Mouse (Mus musculus) lung, embryonic 15.5 days (tissue): ENCODE measurements around the gene Fam57b. TPM values are rescaled to one million over a fixed set of nuclear protein-coding genes. Genes with fewer than 3 reads are reported as not detected.

ENCODE experiments used
- ATAC-seq: fragments of 200-750 bp; cut with Nextera tagmentation; 2 replicates; pipeline ENCODE4 v1.8.0; 2017; ENCODE audit warnings: moderate number of reproducible peaks, borderline replicate concordance; ENCODE audit not compliant: low FRiP score, low TSS enrichment; ENCODE audit errors: extremely low read depth
- H3K27ac ChIP-seq: fragments of 300-500 bp; sonication (generic); 2 replicates; pipeline ENCODE4 v1.5.1; 2015; ENCODE audit warnings: moderate library complexity, mild to moderate bottlenecking, inconsistent platforms
- H3K27me3 ChIP-seq: fragments of 300-500 bp; sonication (generic); 2 replicates; pipeline ENCODE4 v1.6.1; 2015; ENCODE audit warnings: inconsistent platforms
- H3K36me3 ChIP-seq: fragments of 300-500 bp; sonication (generic); 2 replicates; pipeline ENCODE4 v1.6.1; 2015; ENCODE audit warnings: inconsistent platforms
- H3K4me1 ChIP-seq: fragments of 300-500 bp; sonication (generic); 2 replicates; pipeline ENCODE4 v1.6.1; 2015; ENCODE audit warnings: inconsistent platforms
- H3K4me2 ChIP-seq: fragments of 300-500 bp; sonication (generic); 2 replicates; pipeline ENCODE4 v1.6.1; 2015; ENCODE audit warnings: inconsistent platforms, mild to moderate bottlenecking, moderate library complexity
- H3K4me3 ChIP-seq: fragments of 300-500 bp; sonication (generic); 2 replicates; pipeline ENCODE4 v1.5.1; 2015; ENCODE audit warnings: mild to moderate bottlenecking, inconsistent platforms
- H3K9ac ChIP-seq: fragments of 300-500 bp; sonication (generic); 2 replicates; pipeline ENCODE4 v1.6.1; 2015; ENCODE audit warnings: inconsistent platforms
- H3K9me3 ChIP-seq: fragments of 300-500 bp; sonication (generic); 2 replicates; pipeline ENCODE4 v1.6.1; 2016; ENCODE audit warnings: inconsistent platforms
- WGBS: fragments of 180-500 bp; shearing (Covaris S2); methylation state at CpG from one replicate; pipeline ENCODE4 v1.1.7; 2015; 5-methylcytosine and 5-hydroxymethylcytosine counted together
- polyA plus RNA-seq: library from polyadenylated mRNA; unstranded; fragments of >200 nt; fragmentation: Nextera tagmentation; extraction: Ambion mirVana; gene quantifications from 2 replicates; pipeline ENCODE4 v1.2.1, GENCODE M21; 2015

Gene Fam57b
- polyA plus RNA-seq, 1 experiment from 2014 or later, result 0.19 TPM

DNA sequence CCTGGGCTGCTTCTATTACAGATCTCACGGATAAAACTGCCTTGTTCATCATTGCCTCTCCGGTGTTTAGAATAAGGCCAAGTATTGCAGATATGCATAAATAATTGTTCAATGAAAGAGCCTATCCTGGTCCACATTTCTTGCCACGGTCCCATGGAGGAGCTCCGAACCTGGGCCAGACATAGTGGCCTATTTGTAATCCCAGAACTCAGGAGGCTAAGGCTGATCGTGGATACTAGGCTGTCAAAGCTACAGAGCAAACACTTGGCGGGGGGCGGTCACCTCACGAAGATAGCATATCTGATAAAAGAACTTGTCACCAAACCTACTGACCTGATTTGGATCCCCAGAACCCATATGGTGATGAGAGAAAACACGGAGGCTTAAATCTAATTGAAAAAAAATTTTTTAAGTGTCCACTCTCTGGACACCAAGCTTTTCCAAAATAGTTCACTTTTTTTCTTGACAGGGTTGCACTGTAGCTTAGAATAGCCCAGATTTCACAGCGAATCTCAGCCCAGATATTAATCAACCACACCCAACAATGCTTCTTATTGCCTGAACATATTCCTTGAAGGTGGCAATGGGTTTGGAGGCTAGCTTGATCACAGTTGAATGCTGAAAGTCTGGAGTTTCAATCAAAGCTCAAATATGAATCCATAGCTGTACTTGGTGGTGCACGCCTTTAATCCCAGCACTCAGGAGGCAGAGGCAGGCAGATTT lies 4.6 kb upstream of the Fam57b start:
- Histone ChIP-seq H3K9ac (peak overlapping the region; percentile 41), H3K4me3 (peak overlapping the region; percentile 74), H3K4me2 (peak overlapping the region; percentile 62), H3K9me3 (no peaks in the 10 kb centered on the region), H3K27me3 (no peaks in the 10 kb centered on the region), H3K36me3 (peaks cover 62% of the 10 kb centered on the region), H3K4me1 (peaks cover 34% of the 10 kb centered on the region), H3K27ac (peak overlapping the region; percentile 98)
- ATAC-seq, result no peak
- WGBS, result 19% methylated on average over 11 of the region's 11 CpGs

DNA sequence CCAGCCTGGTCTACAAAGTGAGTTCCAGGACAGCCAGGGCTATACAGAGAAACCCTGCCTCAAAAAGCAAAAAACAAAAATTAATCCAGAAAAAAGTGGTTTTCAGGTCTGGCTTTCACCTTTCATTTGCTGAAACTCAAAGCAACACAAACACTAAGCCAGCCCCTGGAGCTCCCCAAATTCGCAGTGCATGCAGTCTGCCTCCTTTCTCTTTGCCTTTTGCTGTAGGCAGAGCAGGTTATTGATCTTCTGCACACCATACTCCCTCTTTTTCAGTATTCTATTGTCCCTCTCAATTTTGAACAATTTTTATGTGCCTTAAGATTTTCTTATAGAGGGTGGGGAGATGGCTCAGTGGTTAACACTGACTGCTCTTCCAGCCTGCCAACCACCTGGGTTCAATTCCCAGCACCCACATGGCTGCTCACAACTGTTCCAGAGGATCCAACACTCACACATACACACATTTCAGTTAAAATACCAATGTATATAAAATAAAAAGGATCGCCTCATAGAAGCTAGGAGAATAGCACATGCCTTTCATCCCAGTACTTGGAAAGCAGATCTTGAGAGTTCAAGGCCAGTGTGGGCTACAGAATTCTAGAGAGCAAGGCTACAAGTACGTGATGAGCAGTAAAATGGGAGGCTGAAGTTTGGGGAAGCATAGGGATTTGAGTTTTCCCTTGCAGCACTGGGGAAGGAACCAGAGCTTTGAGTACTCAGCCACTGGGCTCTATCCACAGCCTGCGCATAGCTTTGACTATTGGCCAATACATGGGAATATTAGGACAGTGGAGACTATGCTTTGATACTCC lies 3.8 kb upstream of the Fam57b start:
- no peak overlapping the region for H3K9ac ChIP-seq
- H3K27ac ChIP-seq, result no peak overlapping the region
- WGBS, result 67% methylated on average over 4 of the region's 4 CpGs

DNA sequence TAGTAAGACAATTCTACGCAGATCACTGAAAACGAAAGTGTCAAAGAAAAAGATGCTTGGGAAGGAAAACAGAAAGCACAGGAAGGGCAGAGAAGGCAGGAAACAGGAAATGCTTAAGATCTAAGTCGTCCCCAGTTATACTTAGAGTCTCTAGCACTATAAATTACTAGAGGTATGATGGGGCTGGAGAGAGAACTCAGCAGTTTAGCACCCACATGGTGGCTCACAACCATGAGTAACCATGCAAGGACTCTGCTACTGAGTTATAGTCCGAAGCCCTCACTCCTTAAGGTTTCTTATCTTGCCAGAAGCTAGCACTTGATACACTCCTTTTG lies 3.2 kb upstream of the Fam57b start:
- WGBS, result 70% methylated on average over 4 of the region's 4 CpGs
- H3K4me2 ChIP-seq, result no peak overlapping the region
- peaks cover 37% of the 10 kb centered on the region for H3K4me1 ChIP-seq
- H3K9me3 ChIP-seq, result no peaks in the 10 kb centered on the region
- peaks cover 49% of the 10 kb centered on the region for H3K36me3 ChIP-seq
- H3K27ac ChIP-seq, result no peak overlapping the region
- H3K9ac ChIP-seq, result no peak overlapping the region
- H3K4me3 ChIP-seq, result no peak overlapping the region
- no peak for ATAC-seq
- no peaks in the 10 kb centered on the region for H3K27me3 ChIP-seq

More for the DNA sequence above, 3.8 kb upstream of the Fam57b start:
- Histone ChIP-seq H3K27me3 (no peaks in the 10 kb centered on the region), H3K4me2 (no peak overlapping the region), H3K36me3 (peaks cover 54% of the 10 kb centered on the region), H3K4me1 (peaks cover 37% of the 10 kb centered on the region), H3K4me3 (no peak overlapping the region), H3K9me3 (no peaks in the 10 kb centered on the region)
- ATAC-seq, result no peak

DNA sequence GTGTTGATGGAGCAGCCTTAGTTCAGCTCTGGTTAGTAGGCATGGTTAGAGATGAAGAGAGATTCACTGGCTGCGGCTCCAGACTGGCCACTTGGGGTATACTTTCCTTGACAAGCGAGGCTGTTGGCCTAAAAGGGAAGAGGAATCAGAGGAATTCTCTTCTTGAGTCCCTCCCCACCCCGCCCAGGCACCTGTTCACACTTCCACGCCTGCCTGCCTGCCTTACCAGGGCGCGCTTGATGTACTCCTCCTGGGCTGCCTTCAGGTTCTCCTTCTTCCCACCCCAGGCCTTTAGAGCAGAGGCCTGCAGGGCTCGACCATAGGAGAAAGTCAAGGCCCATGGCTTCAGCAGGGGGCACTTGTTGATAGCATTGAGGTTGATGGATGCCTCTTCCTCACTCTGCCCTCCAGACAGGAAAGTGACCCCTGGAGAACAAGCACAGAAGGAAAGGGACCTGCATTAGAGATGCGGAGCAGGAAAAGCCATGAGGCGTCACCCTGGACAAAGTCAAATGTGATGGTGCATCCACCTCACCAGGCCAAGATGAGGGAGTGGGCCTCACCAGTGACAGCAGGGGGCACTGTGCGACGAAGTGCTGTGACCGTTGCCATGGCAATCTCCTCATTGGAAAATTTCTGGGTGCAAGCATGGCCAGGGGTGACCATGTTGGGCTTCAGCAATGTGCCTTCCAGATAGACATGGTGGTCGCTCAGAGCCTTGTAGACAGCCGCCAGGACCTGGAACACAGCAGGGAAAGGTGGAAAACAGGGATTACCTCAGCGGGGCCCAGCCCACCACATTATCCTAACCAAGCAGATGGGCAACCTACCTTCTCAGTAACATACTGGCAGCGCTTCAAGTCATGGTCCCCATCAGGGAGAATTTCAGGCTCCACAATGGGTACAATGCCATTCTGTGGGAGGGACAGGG lies 1.8 kb upstream of the Fam57b start:
- no peak for ATAC-seq
- WGBS, result 77% methylated on average over 16 of the region's 16 CpGs
- H3K27ac ChIP-seq, result no peak overlapping the region
- no peaks in the 10 kb centered on the region for H3K9me3 ChIP-seq
- no peak overlapping the region for H3K4me3 ChIP-seq
- H3K27me3 ChIP-seq, result no peaks in the 10 kb centered on the region
- no peak overlapping the region for H3K9ac ChIP-seq
- H3K36me3 ChIP-seq, result peaks cover 38% of the 10 kb centered on the region
- H3K4me1 ChIP-seq, result peaks cover 41% of the 10 kb centered on the region
- no peak overlapping the region for H3K4me2 ChIP-seq

DNA sequence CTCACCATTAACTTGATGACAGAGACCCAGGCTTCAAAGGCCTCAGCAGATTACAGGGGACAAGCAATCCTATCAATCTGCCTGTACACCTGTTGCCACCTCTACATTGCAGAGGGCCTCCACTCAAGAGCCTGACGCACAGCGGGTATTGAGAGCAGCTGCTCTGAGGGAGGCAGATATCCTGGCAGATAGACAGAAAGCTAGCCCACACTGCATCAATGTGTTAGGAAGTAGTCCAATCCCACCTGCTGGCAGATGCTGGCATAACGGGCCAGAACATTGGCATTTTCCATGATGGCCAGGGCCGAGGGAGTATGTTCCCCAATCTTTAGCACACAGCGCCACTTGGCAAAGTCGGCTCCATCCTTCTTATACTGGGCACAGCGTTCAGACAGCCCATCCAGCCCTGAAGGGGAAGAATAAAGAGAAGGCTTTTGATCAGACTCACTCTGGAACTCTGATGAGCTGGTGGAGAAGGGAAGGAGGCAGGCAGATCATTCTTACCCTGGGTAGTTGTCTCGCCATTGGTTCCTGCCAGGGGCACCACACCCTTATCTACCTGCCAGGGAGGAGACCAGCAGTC lies 1.0 kb upstream of the Fam57b start:
- no peak overlapping the region for H3K4me3 ChIP-seq
- H3K27me3 ChIP-seq, result no peaks in the 10 kb centered on the region
- peaks cover 39% of the 10 kb centered on the region for H3K4me1 ChIP-seq
- peaks cover 38% of the 10 kb centered on the region for H3K36me3 ChIP-seq
- no peaks in the 10 kb centered on the region for H3K9me3 ChIP-seq
- WGBS, result 77% methylated on average over 8 of the region's 8 CpGs
- no peak overlapping the region for H3K9ac ChIP-seq
- ATAC-seq, result no peak
- H3K27ac ChIP-seq, result no peak overlapping the region
- H3K4me2 ChIP-seq, result peak overlapping the region; percentile 14; the same call in 1 of the 2 replicates

DNA sequence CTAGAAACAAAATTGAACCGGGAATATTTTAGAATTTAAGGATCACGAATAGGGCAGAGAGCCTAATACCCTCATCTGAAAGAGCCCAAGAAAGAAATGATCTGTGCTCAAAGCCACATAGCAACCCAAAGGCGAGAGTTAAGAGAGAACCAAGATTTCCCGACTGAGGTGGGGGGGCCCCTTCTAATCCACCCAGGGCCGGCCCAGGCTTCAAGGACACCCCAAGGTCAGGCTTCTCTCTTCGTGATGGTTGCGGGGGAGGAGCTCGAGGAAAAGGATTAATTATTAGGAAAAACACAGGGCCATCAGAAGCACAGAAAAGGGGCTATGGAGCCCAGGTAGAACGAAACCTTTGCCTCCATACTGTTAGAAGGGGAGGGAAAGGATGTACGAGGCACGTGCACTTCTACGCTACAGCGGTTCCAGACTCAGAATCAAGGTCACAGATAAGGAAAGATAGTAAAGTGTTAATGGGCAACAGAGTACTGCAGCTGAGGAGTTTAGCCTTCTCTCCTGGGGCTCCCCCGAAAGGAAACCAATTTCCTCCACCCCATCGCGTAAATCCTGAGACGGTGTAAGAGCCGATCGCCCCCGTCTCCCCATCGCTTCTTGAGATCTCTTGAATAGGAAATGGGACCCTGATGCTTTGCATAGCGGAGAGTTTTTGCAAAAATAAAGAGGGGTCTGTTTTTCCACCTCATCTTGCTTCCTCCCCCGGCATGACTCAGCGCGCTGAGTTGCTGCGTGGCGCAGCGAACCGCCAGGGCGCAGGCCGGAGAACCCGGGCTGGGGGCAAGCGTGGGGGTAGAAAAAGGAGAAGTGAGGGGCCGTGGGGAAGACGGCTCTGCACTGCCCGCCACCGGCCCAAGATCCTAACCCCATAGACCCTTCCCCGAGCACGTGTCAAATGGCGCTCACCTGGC lies 920 bp downstream of the Fam57b start:
- H3K9me3 ChIP-seq, result no peaks in the 10 kb centered on the region
- no peaks in the 10 kb centered on the region for H3K27me3 ChIP-seq
- H3K9ac ChIP-seq, result peak overlapping the region; percentile 92
- H3K4me3 ChIP-seq, result peak overlapping the region; percentile 89
- H3K4me1 ChIP-seq, result peaks cover 31% of the 10 kb centered on the region
- H3K27ac ChIP-seq, result peak overlapping the region; percentile 95
- peak overlapping the region; percentile 86 for H3K4me2 ChIP-seq
- under 1% methylated on average over 40 of the region's 40 CpGs for WGBS
- peaks cover 44% of the 10 kb centered on the region for H3K36me3 ChIP-seq
- ATAC-seq, result no peak

DNA sequence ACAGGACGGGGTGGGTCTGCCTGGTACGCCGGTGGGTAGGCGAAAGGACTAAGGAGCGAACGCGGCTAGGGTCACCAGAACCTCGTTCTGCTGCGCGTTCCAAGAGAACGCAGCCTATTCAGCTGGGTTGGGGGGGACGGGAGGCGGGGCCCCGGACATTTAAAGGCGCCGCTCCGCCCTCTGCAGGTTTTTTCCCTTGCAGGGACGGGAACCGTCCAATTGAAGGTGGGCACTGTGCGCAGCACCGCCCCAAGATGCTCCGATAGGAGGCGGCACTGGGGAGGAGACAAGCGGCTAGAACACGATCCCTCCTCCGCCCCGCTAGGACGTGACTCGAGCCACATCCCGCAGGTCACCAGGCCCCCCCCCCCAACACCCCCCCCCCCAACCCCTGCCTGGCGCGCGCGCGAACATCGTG lies 1.6 kb downstream of the Fam57b start:
- 0% methylated on average over 30 of the region's 36 CpGs for WGBS
- H3K36me3 ChIP-seq, result peaks cover 39% of the 10 kb centered on the region
- H3K4me3 ChIP-seq, result peak overlapping the region; percentile 89
- H3K4me1 ChIP-seq, result peaks cover 30% of the 10 kb centered on the region
- H3K4me2 ChIP-seq, result peak overlapping the region; percentile 86
- peak; percentile 97 for ATAC-seq
- H3K27ac ChIP-seq, result peak overlapping the region; percentile 99
- H3K9me3 ChIP-seq, result no peaks in the 10 kb centered on the region
- no peaks in the 10 kb centered on the region for H3K27me3 ChIP-seq
- H3K9ac ChIP-seq, result peak overlapping the region; percentile 92

DNA sequence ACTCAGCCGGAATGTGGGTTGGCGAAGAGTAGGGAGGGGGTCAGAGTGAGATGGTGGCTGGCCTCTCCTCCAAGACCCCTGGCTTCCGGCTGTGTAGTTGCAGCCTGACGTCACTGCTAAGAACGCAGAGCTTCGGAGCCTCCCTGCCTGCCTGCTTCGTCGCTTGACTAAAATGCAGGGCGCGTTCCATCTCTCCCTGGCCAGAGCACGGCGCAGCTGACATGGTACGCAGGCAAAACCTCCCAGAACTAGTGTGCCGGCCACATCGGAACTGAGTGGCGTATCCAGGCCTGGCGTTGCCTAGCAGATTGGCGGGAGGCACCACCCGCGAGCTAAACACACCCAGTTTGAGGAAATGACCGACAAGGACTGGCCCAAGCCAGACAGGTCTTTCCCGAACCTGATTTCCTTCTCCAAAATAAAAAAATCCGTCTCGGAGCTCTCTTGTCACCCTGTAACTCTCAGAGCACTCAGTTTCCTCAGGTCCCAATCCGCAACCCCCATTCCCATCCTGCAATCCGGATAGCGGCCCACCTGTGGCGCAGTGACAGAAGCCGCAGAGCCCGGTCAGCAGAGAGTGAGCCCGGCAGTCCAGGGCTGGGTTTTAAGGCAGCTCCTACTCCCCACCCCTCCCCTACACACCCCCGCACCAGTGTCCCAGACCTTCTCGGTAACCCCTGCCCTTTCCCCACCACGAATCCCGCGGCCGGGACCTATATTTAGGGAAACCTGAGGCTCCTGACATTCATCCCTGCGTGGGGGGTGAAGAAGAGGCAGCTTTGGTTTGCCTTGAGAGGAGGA lies 2.2 kb downstream of the Fam57b start:
- peaks cover 30% of the 10 kb centered on the region for H3K4me1 ChIP-seq
- H3K36me3 ChIP-seq, result peaks cover 33% of the 10 kb centered on the region
- H3K27me3 ChIP-seq, result no peaks in the 10 kb centered on the region
- 3% methylated on average over 36 of the region's 38 CpGs for WGBS
- H3K4me2 ChIP-seq, result peak overlapping the region; percentile 86
- H3K9ac ChIP-seq, result peak overlapping the region; percentile 76
- H3K27ac ChIP-seq, result peak overlapping the region; percentile 99
- peak overlapping the region; percentile 89 for H3K4me3 ChIP-seq
- H3K9me3 ChIP-seq, result no peaks in the 10 kb centered on the region
- peak; percentile 90 for ATAC-seq

DNA sequence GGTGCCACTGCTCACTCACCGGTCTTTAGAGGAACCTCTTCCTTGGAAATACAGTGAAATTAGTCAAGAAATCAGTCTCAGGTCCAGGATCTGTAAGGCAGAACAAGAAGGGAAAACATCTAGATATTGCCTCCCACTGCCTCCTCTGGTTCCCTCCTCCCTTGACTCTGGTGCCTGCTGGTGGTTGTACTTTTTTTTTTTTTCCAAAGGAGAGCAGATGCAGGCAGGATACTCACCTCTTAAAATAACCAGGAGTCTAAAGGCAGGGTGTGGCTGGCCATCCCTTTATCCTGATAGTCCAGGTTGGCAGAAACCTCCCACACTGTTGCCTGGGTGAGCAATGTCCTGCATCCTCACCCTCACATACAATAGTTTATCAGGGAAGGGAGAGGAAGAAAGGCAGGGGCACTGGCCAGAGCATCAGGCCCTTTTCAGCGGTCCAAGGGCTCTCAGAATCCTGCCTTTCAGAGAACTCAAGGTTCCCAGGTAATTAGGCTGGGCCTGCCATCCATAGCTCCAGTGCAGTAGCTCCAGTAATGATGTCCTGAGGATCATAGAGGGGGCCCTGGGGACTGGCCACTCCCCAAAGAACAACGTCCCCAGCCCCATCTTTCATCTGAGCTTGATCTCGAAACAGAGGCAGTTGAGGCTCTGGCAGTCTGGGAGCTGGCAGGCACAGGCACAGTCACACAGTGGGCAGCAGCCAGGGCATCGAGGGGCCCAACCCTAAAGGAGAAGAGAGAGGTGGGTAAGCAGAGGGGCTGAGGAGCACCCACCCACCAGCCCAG lies 3.0 kb downstream of the Fam57b start:
- H3K36me3 ChIP-seq, result peaks cover 27% of the 10 kb centered on the region
- ATAC-seq, result no peak
- H3K9ac ChIP-seq, result peak overlapping the region; percentile 76
- H3K4me1 ChIP-seq, result peaks cover 30% of the 10 kb centered on the region
- peak overlapping the region; percentile 86 for H3K4me2 ChIP-seq
- no peaks in the 10 kb centered on the region for H3K27me3 ChIP-seq
- peak overlapping the region; percentile 99 for H3K27ac ChIP-seq
- H3K4me3 ChIP-seq, result peak overlapping the region; percentile 89
- no peaks in the 10 kb centered on the region for H3K9me3 ChIP-seq
- WGBS, result 56% methylated on average over 5 of the region's 5 CpGs
